Mouse (Mus musculus): ENCODE measurements around the gene Slc47a1.

GRCm38 (mm10) chr11:61366517-61367273 lies 11.4 kb downstream of the Slc47a1 start:
- TF ChIP-seq CTCF (IDR thresholded peaks at IDR 0.05; ENCODE audit: low read depth, low read length), result no peak
- no peak for TF ChIP-seq POLR2AphosphoS5 (IDR thresholded peaks at IDR 0.05; ENCODE audit: insufficient replicate concordance, low read depth, low read length)
- no peak for TF ChIP-seq TAL1 (conservative IDR thresholded peaks at IDR 0.05; ENCODE audit: low read depth, low read length)
- no peak for TF ChIP-seq GATA1 (IDR thresholded peaks at IDR 0.05; ENCODE audit: borderline replicate concordance, low read length)
- TF ChIP-seq GATA2 (IDR thresholded peaks at IDR 0.05; ENCODE audit: borderline replicate concordance, low read depth, low read length), result no peak
